ENCODE assay signal across 29 mouse cellular contexts in the genomic region with DNA sequence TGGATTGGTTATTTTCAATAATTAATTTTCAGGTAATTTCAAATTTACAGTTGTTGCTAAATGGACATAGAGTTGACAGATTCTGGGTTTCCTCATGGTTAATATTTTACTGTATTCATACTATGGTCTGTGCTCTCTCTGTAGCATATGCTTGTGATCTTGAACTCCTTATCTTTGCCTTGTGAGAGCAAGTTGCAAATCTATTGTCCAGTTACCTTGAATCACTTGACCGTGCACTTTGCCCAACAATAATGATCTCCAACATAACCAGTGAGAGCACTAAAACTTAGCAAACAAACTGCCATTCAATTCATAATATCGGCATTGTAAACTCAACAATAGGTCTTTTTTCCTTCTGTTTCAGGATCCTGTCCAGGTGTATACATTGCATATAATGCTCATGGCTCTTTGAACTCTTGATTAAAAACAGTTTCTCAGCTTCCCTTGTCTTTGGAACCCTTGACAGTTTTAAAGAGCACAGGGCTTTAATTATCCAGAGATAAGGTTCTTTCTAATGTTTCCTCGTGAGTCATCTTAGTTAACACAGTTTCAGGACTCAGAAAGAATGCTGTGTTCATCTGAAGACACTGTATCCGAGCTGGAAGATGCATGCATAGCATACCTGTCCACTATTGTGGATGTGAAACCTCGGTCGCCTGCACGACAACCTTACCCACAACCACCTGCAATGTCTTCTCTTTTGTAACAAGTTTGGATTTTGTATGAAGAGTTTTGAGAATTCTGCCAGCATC. TPM values are rescaled to one million over a fixed set of nuclear protein-coding genes. Genes with fewer than 3 reads are reported as not detected.
DNase-seq lines count a peak whose midpoint lies in the region; ATAC-seq and TF ChIP-seq lines count a peak whose summit lies in the region.
"Had no signal": no experiment of that assay in that cellular context is flagged by ENCODE, and none has a peak within 500 bp of the region (broad histone marks: within the 10 kb centered on the region; RNA-seq: fewer than 3 reads in every experiment).

No protein-coding gene starts in this region.

- H3K9me3 ChIP-seq in heart, embryonic 11.5 days (replicated peaks; ENCODE audit: control insufficient read depth, low read length), result no peaks in the 10 kb centered on the region
- H3K9me3 ChIP-seq in heart, embryonic 15.5 days (replicated peaks), result no peaks in the 10 kb centered on the region
- H3K9me3 ChIP-seq in intestine, embryonic 14.5 days (ENCODE audit: control insufficient read depth, low read length), result no peaks in the 10 kb centered on the region
- H3K9me3 ChIP-seq in hindbrain, embryonic 11.5 days (ENCODE audit: control insufficient read depth, low read length), result no peaks in the 10 kb centered on the region
- H3K9me3 ChIP-seq: forebrain, embryonic 12.5 days; limb, embryonic 12.5 days had no signal

- no peaks in the 10 kb centered on the region for H3K27me3 ChIP-seq in heart, embryonic 11.5 days (ENCODE audit: control insufficient read depth, insufficient read depth, low read length)
- H3K27me3 ChIP-seq in heart, embryonic 15.5 days, result no peaks in the 10 kb centered on the region
- H3K27me3 ChIP-seq in intestine, embryonic 14.5 days (replicated peaks; ENCODE audit: control insufficient read depth, insufficient read depth, low read length), result no peaks in the 10 kb centered on the region
- no peaks in the 10 kb centered on the region for H3K27me3 ChIP-seq in small intestine, adult 2 months (ENCODE audit: control insufficient read depth, insufficient read depth, low read length)
- no peaks in the 10 kb centered on the region for H3K27me3 ChIP-seq in hindbrain, embryonic 11.5 days (ENCODE audit: control insufficient read depth, insufficient read depth, low read length)
- H3K27me3 ChIP-seq: CH12.LX; forebrain, embryonic 12.5 days; limb, embryonic 12.5 days; megakaryocyte, embryonic 14.5 days had no signal

- no peaks in the 10 kb centered on the region for H3K36me3 ChIP-seq in heart, embryonic 11.5 days (ENCODE audit: control insufficient read depth, insufficient read depth, low read length)
- no peaks in the 10 kb centered on the region for H3K36me3 ChIP-seq in heart, embryonic 15.5 days
- no peaks in the 10 kb centered on the region for H3K36me3 ChIP-seq in intestine, embryonic 14.5 days (ENCODE audit: control insufficient read depth, insufficient read depth, low read length)
- H3K36me3 ChIP-seq in small intestine, adult 2 months (ENCODE audit: control insufficient read depth, insufficient read depth, low read length), result no peaks in the 10 kb centered on the region
- no peaks in the 10 kb centered on the region for H3K36me3 ChIP-seq in hindbrain, embryonic 11.5 days (ENCODE audit: control insufficient read depth, insufficient read depth, low read length)
- H3K36me3 ChIP-seq: forebrain, embryonic 12.5 days; limb, embryonic 12.5 days had no signal

- H3K9ac ChIP-seq in heart, embryonic 11.5 days (ENCODE audit: low read depth, low read length), result no peak overlapping the region
- H3K9ac ChIP-seq in heart, embryonic 15.5 days, result no peak overlapping the region
- H3K9ac ChIP-seq in intestine, embryonic 14.5 days (ENCODE audit: low read length), result no peak overlapping the region
- H3K9ac ChIP-seq in hindbrain, embryonic 11.5 days (ENCODE audit: low read depth, low read length), result no peak overlapping the region
- H3K9ac ChIP-seq: forebrain, embryonic 12.5 days; forebrain, postnatal 0 days; hindbrain, embryonic 14.5 days; limb, embryonic 12.5 days had no signal

- no peak for ATAC-seq in heart, embryonic 11.5 days (replicated peaks; ENCODE audit: insufficient number of reproducible peaks, low FRiP score, low TSS enrichment)
- ATAC-seq in heart, embryonic 15.5 days (replicated peaks; ENCODE audit: insufficient number of reproducible peaks, insufficient read depth, low FRiP score, low read depth), result no peak
- ATAC-seq in intestine, embryonic 14.5 days (replicated peaks; ENCODE audit: low FRiP score, low TSS enrichment, low read depth), result peak; percentile 68
- no peak for ATAC-seq in hindbrain, embryonic 11.5 days (ENCODE audit: low FRiP score)
- ATAC-seq: activated CD4-positive, CD25-positive, alpha-beta regulatory T cell, adult 4 months; forebrain, postnatal 0 days; inflammation-experienced regulatory T-cells, adult 6 months had no signal

- TF ChIP-seq POLR2A in small intestine, adult 2 months (IDR thresholded peaks at IDR 0.05; ENCODE audit: low read depth, low read length), result no peak

- peak; percentile 64 for DNase-seq in heart, adult 11 months
- no peak for DNase-seq in heart, adult 8-10 months (ENCODE audit: low spot score)
- DNase-seq in intestine, embryonic 14.5 days (ENCODE audit: low spot score), result no peak
- no peak for DNase-seq in frontal cortex, adult 2 months (ENCODE audit: extremely low spot score in 1 of 2, low spot score in 1 of 2)
- DNase-seq in hindbrain, embryonic 11.5 days (ENCODE audit: low spot score), result no peak
- DNase-seq: adrenal gland, adult 2 months; adrenal gland, postnatal 36 days; cerebellum, adult 2 months; cerebellum, postnatal 14 days; forebrain, postnatal 0 days; gastrocnemius, postnatal 10 days; heart, postnatal 36 days; kidney, postnatal 14 days; lung, postnatal 4 days; midbrain, embryonic 14.5 days; right cerebral cortex, postnatal 25 days had no signal

- TF ChIP-seq CTCF in small intestine, adult 2 months (IDR thresholded peaks at IDR 0.05; ENCODE audit: extremely low read depth, insufficient read length, insufficient replicate concordance, low read depth, low read length), result no peak

- peaks cover 21% of the 10 kb centered on the region for H3K4me1 ChIP-seq in heart, embryonic 11.5 days (ENCODE audit: control insufficient read depth, insufficient read depth, low read length)
- H3K4me1 ChIP-seq in heart, embryonic 15.5 days (replicated peaks), result peaks cover 34% of the 10 kb centered on the region
- no peaks in the 10 kb centered on the region; the same call in 1 of the 2 replicates for H3K4me1 ChIP-seq in intestine, embryonic 14.5 days (replicated peaks; ENCODE audit: control insufficient read depth, insufficient read depth, low read length)
- H3K4me1 ChIP-seq in small intestine, adult 2 months (ENCODE audit: control insufficient read depth, insufficient read depth, insufficient read length, low read length), result peaks cover 22% of the 10 kb centered on the region; the same call in 1 of the 2 replicates
- H3K4me1 ChIP-seq in hindbrain, embryonic 11.5 days (replicated peaks; ENCODE audit: control insufficient read depth, insufficient read depth, low read length), result no peaks in the 10 kb centered on the region
- H3K4me1 ChIP-seq: forebrain, embryonic 12.5 days had no signal

- no peak overlapping the region for H3K4me3 ChIP-seq in heart, embryonic 11.5 days (ENCODE audit: low read depth, low read length)
- no peak overlapping the region for H3K4me3 ChIP-seq in heart, embryonic 15.5 days
- no peak overlapping the region for H3K4me3 ChIP-seq in intestine, embryonic 14.5 days (ENCODE audit: low read depth, low read length)
- H3K4me3 ChIP-seq in small intestine, adult 2 months (ENCODE audit: low read depth, low read length), result no peak overlapping the region
- no peak overlapping the region for H3K4me3 ChIP-seq in hindbrain, embryonic 11.5 days (ENCODE audit: low read depth, low read length)
- H3K4me3 ChIP-seq: erythroblast, embryonic 14.5 days; forebrain, embryonic 12.5 days; layer of hippocampus, adult 2 months; left cerebral cortex, adult 2 months; limb, embryonic 12.5 days had no signal

- H3K4me2 ChIP-seq in heart, embryonic 11.5 days, result no peak overlapping the region
- no peak overlapping the region for H3K4me2 ChIP-seq in heart, embryonic 15.5 days
- H3K4me2 ChIP-seq in intestine, embryonic 14.5 days (ENCODE audit: low read length), result no peak overlapping the region
- no peak overlapping the region for H3K4me2 ChIP-seq in hindbrain, embryonic 11.5 days (replicated peaks; ENCODE audit: low read depth, low read length)
- H3K4me2 ChIP-seq: forebrain, embryonic 12.5 days; hindbrain, embryonic 14.5 days; limb, embryonic 12.5 days had no signal

- no peak overlapping the region for H3K27ac ChIP-seq in heart, embryonic 11.5 days (ENCODE audit: low read depth, low read length)
- peak overlapping the region; percentile 56; the same call in 1 of the 2 replicates for H3K27ac ChIP-seq in heart, embryonic 15.5 days
- H3K27ac ChIP-seq in intestine, embryonic 14.5 days (ENCODE audit: low read depth), result peak overlapping the region; percentile 48
- H3K27ac ChIP-seq in small intestine, adult 2 months (ENCODE audit: insufficient read depth, low read depth, low read length), result peak overlapping the region; percentile 93
- no peak overlapping the region for H3K27ac ChIP-seq in hindbrain, embryonic 11.5 days (ENCODE audit: low read depth, low read length)
- H3K27ac ChIP-seq: forebrain, embryonic 12.5 days; hindbrain, embryonic 14.5 days; layer of hippocampus, adult 2 months; left cerebral cortex, adult 2 months; limb, embryonic 12.5 days had no signal

- WGBS in heart, embryonic 11.5 days (ENCODE audit: insufficient replicate concordance), result 68% methylated on average over 7 of the region's 7 CpGs
- WGBS in heart, embryonic 15.5 days, result 71% methylated on average over 7 of the region's 7 CpGs
- 66% methylated on average over 7 of the region's 7 CpGs for WGBS in intestine, embryonic 14.5 days
- 33% methylated on average over 7 of the region's 7 CpGs for WGBS in small intestine, adult 2 months
- 90% methylated on average over 7 of the region's 7 CpGs for WGBS in hindbrain, embryonic 11.5 days

RNA-seq across cellular contexts. Expression of a gene that starts 38.7 kb away (rescaled TPM):
- polyA plus RNA-seq in heart, embryonic 11.5 days (2014; fragmentation: Nextera tagmentation; extraction: Ambion mirVana), result 31.6 and 32.8 TPM in 2 replicates
- polyA plus RNA-seq in heart, embryonic 15.5 days (2015; fragmentation: Nextera tagmentation; extraction: Ambion mirVana), result 19.2 and 23.2 TPM in 2 replicates
- 10 to 100 TPM in 1 of 4 experiments, 1 to 10 TPM in 3; 4.4 to 11.7 (median 7.1) TPM for total RNA-seq in heart, adult 8-10 months (2022)
- polyA plus RNA-seq in intestine, embryonic 14.5 days (2014; fragmentation: Nextera tagmentation; extraction: Ambion mirVana), result 45.0 and 49.0 TPM in 2 replicates
- 9.7 and 19.4 TPM in 2 replicates for polyA plus RNA-seq in small intestine, adult 2 months (2012; rRNA removed)
- 37.0 and 37.7 TPM in 2 replicates for polyA plus RNA-seq in frontal cortex, adult 2 months (2012; rRNA removed)
- polyA plus RNA-seq in hindbrain, embryonic 11.5 days (2014; fragmentation: Nextera tagmentation; extraction: Ambion mirVana), result 62.3 and 77.0 TPM in 2 replicates
- total RNA-seq: CH12.LX had no signal

Comparison
In these comparisons a context has a peak if more than half of its experiments do, and no peak if none do; other contexts are left out.
1. H3K27ac ChIP-seq: peak in heart, embryonic 15.5 days (single experiment), intestine, embryonic 14.5 days (single experiment) and small intestine, adult 2 months (single experiment); none in heart, embryonic 11.5 days (single experiment) and hindbrain, embryonic 11.5 days (single experiment).